Mouse (Mus musculus): Measurements from ENCODE around the gene Abi3.

DNA sequence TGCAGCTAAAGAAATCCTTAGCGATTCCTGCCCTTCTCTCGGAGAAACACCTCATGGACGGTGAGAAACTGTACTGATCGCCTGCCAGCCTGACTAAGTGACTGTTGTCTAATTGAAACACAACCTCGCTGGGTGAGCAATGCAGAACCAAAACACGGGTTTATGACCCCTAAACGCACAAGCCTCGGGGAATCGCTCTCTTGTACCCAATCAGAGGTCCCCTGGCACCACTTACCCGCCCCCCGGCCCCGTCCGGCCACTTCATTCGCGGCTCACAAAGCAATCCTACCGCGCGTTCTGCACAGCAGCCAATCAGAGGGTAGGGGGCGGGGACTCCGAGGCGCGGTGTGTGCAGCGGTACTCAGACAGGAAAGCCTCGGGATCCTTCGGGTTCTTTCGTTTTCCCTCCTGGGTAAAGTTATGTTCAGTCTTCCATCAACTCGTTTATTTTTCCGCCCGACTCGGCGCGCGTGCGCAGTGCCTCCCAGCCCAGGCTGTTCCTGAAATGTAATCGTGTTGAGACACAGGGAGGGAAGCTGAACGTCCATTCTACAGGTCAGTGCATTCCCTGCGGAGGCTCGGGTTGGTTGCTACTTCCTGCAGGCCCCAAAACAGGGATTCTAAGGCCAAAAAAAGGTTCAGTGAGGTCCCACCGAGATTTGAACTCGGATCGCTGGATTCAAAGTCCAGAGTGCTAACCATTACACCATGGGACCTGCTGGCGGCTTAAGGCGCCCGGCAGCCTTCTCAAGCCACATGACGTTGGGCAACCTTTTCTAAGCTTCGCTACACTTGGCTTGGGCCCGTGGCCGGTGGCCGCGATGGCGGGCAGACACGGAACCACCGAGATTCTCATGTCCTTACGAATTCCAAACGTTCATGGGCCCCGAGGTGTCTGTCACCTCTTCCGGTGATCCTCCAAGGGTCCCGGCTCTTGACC lies 16.5 kb upstream of the Abi3 start:
- no peak for TF ChIP-seq CTCF (IDR thresholded peaks at IDR 0.05; ENCODE audit: borderline replicate concordance, extremely low read depth, insufficient read depth, insufficient read length)
- no peak for TF ChIP-seq POLR2A (IDR thresholded peaks at IDR 0.05; ENCODE audit: borderline replicate concordance, extremely low read depth, insufficient read depth, insufficient read length, poor library complexity, severe bottlenecking)
